Mouse (Mus musculus) ES-E14 (cell line): ENCODE results near the gene Slc28a3.

Source experiments
- CHD2 ChIP-seq: IDR thresholded peaks from 2 replicates; pipeline ENCODE4 v1.6.1; 2014; ENCODE audit warnings: mild to moderate bottlenecking, low read depth, low read length, inconsistent platforms
- ZC3H11A ChIP-seq: IDR thresholded peaks from 2 replicates; pipeline ENCODE4 v1.6.1; 2012; ENCODE audit warnings: low read depth, mild to moderate bottlenecking, inconsistent platforms, low read length, borderline replicate concordance
- ZNF384 ChIP-seq: IDR thresholded peaks from 2 replicates; pipeline ENCODE4 v1.6.1; 2012; ENCODE audit warnings: low read depth, low read length, inconsistent platforms

DNA sequence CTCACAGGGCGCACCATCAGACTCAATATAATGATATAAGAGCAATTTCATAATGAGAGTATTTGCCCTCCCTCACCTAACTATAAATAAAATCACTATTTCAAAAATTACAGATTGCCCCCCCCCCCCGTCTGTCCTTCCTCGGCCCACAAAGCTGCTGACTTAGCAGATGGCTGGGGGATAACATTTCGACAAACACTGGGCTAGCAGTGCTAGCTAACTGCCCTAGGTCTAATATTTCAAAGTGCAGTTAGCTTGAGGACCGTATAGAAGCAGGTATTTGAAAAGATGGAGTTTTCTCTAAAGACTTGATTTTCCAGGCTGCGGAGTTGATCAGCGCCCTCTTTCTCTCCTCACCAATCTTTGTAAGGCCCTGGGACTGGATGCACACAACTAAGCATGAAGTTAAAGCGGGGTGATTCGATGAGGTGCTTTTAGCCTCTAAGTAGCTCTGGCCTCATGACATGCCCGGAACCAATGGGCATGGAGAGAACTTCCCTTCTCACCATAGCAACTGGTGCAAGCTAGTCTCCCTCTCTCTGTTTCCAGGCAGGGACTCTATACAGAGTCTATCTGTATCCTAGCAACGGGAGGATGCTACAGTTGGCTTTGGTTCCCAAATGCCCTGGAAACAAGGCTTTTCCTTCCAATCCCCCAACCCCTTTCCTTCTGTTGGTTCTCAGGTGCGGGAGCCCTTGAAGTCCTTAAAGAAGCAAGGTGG lies 66.8 kb downstream of the Slc28a3 start:
- TF ChIP-seq ZC3H11A (no peak), ZNF384 (no peak), CHD2 (no peak)
